Mouse (Mus musculus): ENCODE data around the gene Umps. TPM values are rescaled to one million over a fixed set of nuclear protein-coding genes. Genes with fewer than 3 reads are reported as not detected.

Gene Umps
- polyA plus RNA-seq, 1 experiment: 8.4 TPM

DNA sequence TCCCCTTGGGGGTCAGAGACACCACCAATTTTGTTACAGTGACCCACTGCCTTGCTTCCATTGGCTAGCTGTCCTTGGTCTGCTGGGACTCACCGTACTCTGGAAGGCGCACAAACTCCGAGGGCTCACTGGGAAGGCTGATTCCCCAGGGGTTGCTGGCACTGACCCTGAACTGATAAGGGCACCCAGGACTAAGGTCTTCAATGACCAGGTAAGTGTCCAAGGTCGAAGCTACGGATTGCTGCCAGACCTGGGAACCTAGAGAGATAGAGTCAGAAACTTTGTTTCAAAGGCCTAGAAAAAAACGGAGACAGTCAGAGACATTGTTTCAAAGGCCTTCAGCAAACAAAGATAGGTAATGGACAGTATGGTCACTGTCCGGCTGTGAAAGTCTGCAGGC lies 20.2 kb upstream of the Umps start:
- Histone ChIP-seq H3K4me1 (ENCODE audit: control insufficient read depth, insufficient read depth, insufficient read length, low read length) (peaks cover 3% of the 10 kb centered on the region; the same call in 1 of the 2 replicates), H3K27ac (replicated peaks; ENCODE audit: low read depth, low read length) (no peak overlapping the region), H3K4me3 (ENCODE audit: insufficient read depth, low read depth, low read length) (no peak overlapping the region)

DNA sequence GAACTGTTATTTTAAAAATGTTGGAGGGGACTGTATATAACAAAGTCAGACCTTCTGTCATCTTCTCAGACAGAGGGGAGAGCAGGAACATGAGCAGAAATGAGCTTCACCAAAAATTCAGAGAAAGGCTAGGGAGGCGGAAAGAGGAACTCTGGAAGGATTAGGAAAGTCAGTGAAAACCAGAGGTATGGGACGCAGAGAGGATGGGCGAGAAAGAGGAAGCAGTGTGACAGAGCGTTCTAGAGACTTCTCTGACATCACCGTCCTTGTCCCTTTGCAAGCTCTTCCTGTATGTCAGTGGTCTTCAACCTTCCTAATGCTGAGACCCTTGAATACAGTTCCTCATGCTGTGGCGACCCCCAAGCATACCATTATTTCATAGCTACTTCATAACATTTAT lies 18.5 kb upstream of the Umps start:
- H3K4me1 ChIP-seq (ENCODE audit: control insufficient read depth, insufficient read depth, insufficient read length, low read length): peaks cover 3% of the 10 kb centered on the region; the same call in 1 of the 2 replicates
- H3K27ac ChIP-seq (replicated peaks; ENCODE audit: low read depth, low read length): no peak overlapping the region
- H3K4me3 ChIP-seq (ENCODE audit: insufficient read depth, low read depth, low read length): no peak overlapping the region

DNA sequence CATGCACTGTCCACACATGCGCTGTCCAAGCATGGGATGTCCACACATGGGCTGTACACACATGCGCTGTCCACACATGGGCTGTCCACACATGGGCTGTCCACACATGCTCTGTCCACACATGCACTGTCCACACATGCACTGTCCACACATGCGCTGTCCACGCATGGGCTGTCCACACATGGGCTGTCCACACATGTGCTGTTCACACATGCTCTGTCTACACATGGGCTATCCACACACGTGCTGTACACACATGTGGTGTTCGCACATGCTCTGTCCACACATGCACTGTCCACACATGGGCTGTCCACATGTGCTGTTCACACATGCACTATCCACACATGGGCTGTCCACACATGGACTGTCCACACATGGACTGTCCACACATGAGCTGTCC lies 16.9 kb upstream of the Umps start:
- H3K4me1 ChIP-seq (ENCODE audit: control insufficient read depth, insufficient read depth, insufficient read length, low read length): peaks cover 3% of the 10 kb centered on the region; the same call in 1 of the 2 replicates
- H3K4me3 ChIP-seq (ENCODE audit: insufficient read depth, low read depth, low read length): no peak overlapping the region
- no peak overlapping the region for H3K27ac ChIP-seq (replicated peaks; ENCODE audit: low read depth, low read length)

DNA sequence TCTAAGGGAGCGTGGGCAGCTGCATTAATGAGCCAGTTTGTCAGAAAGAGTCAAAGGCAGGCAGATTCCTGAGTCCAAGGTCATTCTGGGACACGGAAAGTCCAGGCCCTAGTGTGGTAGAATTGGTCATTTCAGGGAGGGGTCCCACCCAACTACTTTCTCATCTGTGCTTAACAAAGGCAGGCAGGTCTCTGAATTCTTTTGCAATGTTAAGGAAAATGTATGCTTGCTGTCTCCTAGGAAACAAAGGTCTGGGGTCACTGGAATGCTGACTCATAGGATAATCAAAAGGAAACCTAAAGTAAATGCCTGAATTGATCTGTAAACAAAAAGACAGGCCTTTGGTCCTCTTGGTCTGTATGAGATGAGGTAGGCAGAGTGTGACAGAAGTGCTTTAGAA lies 13.0 kb upstream of the Umps start:
- Histone ChIP-seq H3K27ac (replicated peaks; ENCODE audit: low read depth, low read length) (no peak overlapping the region), H3K4me1 (ENCODE audit: control insufficient read depth, insufficient read depth, insufficient read length, low read length) (no peaks in the 10 kb centered on the region), H3K4me3 (ENCODE audit: insufficient read depth, low read depth, low read length) (no peak overlapping the region)

- H3K4me3 ChIP-seq (ENCODE audit: insufficient read depth, low read depth, low read length): peak overlapping the region; percentile 97
- peak overlapping the region; percentile 55 for H3K27ac ChIP-seq (replicated peaks; ENCODE audit: low read depth, low read length)
- H3K4me1 ChIP-seq (ENCODE audit: control insufficient read depth, insufficient read depth, insufficient read length, low read length): peaks cover 3% of the 10 kb centered on the region; the same call in 1 of the 2 replicates
These were observed 424 bp upstream of the Umps start for GRCm38 (mm10) chr16:33967283-33967640.

GRCm38 (mm10) chr16:33965878-33966537 lies 830 bp downstream of the Umps start:
- Histone ChIP-seq H3K4me3 (ENCODE audit: insufficient read depth, low read depth, low read length) (peak overlapping the region; percentile 97), H3K4me1 (ENCODE audit: control insufficient read depth, insufficient read depth, insufficient read length, low read length) (peaks cover 3% of the 10 kb centered on the region; the same call in 1 of the 2 replicates), H3K27ac (replicated peaks; ENCODE audit: low read depth, low read length) (no peak overlapping the region)

GRCm38 (mm10) chr16:33963509-33963908 lies 3.3 kb downstream of the Umps start:
- Histone ChIP-seq H3K27ac (replicated peaks; ENCODE audit: low read depth, low read length) (no peak overlapping the region), H3K4me3 (ENCODE audit: insufficient read depth, low read depth, low read length) (no peak overlapping the region), H3K4me1 (ENCODE audit: control insufficient read depth, insufficient read depth, insufficient read length, low read length) (peaks cover 3% of the 10 kb centered on the region; the same call in 1 of the 2 replicates)

DNA sequence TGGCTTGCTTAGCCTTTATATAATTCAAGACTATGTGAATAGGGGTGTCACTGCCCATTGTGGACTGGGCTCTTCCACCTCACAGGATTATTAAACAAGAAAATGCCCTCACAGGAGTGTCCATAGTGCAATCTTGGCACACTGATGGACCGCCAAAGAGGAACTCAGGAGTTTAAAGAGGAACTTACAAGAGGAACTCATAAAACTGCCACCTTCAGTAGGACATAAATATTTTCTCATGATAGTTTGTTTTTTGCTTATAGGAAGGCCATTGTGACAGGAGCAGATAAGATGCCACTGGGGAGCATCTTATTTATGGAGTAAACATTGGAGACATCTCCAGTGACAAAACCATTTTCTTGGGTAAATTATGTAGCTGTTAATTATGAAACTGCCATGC lies 12.0 kb downstream of the Umps start:
- H3K4me1 ChIP-seq (ENCODE audit: control insufficient read depth, insufficient read depth, insufficient read length, low read length): no peaks in the 10 kb centered on the region
- H3K27ac ChIP-seq (replicated peaks; ENCODE audit: low read depth, low read length): no peak overlapping the region
- H3K4me3 ChIP-seq (ENCODE audit: insufficient read depth, low read depth, low read length): no peak overlapping the region

DNA sequence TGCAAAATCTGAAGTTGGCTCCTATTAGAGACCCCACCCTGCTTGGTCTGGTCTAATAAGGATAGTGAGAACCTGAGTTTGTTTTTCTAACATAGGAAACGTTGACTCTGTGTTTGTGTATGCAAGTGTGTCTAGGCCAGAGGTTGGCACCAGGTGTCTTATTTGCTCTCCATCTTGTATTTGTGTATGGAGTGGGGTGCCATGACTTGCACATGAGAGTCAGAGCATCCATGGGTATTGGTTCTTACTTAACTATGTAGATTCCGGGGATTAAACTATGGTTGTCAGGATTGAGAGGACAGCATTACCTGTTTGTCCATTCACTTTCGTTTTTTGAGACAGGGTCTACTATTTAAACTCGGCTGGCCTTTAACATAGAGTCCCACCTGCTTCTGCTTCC lies 13.8 kb downstream of the Umps start:
- Histone ChIP-seq H3K4me1 (ENCODE audit: control insufficient read depth, insufficient read depth, insufficient read length, low read length) (no peaks in the 10 kb centered on the region), H3K27ac (replicated peaks; ENCODE audit: low read depth, low read length) (no peak overlapping the region)

DNA sequence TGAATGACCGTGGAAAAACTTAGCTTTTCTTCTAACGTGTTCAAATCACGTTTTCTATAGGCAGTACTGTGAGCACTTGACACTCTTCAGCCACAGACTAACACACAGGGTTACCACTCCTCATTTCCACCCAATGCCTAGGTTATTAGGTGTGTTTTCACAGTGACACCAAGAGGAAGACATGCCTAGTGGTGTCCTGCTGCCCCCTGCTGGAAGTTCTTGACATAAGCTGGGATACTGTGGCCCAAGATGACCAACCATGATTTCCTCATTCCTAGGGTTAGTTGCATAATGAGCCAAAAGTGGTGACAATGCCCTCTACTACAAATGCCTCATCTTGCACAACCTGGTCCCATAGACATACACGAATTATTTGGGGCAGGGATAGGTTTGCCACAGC lies 16.0 kb downstream of the Umps start:
- Histone ChIP-seq H3K27ac (replicated peaks; ENCODE audit: low read depth, low read length) (no peak overlapping the region), H3K4me3 (ENCODE audit: insufficient read depth, low read depth, low read length) (no peak overlapping the region), H3K4me1 (ENCODE audit: control insufficient read depth, insufficient read depth, insufficient read length, low read length) (peaks cover 3% of the 10 kb centered on the region)

More for the DNA sequence above, 13.8 kb downstream of the Umps start:
- H3K4me3 ChIP-seq (ENCODE audit: insufficient read depth, low read depth, low read length): no peak overlapping the region

- no peak overlapping the region for H3K4me3 ChIP-seq (ENCODE audit: insufficient read depth, low read depth, low read length)
- H3K27ac ChIP-seq (replicated peaks; ENCODE audit: low read depth, low read length): no peak overlapping the region
- peaks cover 7% of the 10 kb centered on the region for H3K4me1 ChIP-seq (ENCODE audit: control insufficient read depth, insufficient read depth, insufficient read length, low read length)
These were observed 16.5 kb downstream of the Umps start for GRCm38 (mm10) chr16:33950386-33950785.

DNA sequence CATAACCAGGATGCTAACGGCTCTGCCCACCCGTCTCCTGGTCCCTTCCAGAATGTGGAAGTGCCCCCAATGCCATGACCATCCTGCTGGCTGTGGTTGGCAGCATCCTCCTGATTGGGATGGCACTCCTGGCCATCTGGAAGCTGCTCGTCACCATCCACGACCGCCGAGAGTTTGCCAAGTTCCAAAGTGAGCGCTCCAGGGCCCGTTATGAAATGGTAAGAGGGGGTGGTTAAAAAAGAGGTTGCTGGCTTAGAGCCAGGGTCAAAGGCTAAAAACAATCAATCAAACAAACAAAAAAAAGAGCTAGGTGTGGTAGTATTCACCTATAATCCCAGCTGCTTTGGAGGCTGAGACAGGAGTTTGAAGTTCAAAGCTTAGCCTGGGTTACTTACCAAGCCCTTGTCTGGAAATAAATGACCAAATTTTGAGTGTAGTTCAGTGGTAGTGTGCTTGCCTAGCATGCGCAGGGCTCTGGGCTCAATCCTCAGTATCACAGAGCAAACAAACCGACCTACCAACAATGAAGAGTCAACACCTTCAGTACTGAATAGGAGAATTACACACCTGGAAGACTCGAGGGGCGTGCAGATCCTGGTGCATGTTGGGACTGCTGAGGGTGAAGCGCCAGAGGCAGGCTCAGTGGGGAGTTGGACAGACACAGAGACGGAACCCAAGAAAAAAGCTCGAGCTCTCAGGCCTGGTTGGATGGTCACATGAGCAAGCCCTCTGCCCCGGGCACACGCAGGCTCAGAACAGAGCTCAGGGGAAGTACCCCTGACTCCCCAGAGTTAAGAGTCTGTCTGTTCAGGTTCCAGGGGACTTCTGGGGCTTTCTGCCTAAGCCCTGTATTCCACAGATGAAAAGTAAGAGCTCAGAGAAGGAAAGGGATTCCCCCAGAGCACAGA lies 18.9 kb downstream of the Umps start:
- H3K4me1 ChIP-seq (ENCODE audit: control insufficient read depth, insufficient read depth, insufficient read length, low read length): peaks cover 21% of the 10 kb centered on the region
- no peak overlapping the region for H3K4me3 ChIP-seq (ENCODE audit: insufficient read depth, low read depth, low read length)
- no peak overlapping the region for H3K27ac ChIP-seq (replicated peaks; ENCODE audit: low read depth, low read length)

DNA sequence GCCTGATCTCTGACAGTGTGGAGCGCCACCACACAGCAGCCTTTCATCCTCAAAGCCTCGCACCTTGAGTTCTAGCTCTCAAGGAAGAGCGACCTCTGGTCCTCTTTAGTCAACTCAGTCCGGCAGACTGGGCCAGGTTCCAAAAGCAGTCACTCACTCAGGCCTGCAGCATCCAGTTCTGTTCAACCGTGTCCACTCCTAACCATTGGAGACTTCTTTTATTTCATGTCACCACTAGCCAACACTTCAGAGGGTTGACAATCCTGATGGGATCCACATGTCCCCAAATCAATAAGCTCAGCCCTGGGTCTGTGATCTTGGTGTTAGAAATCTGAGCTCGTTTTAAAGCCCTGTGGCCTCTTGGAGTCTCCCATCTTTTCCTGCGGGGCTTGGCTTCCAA lies 20.8 kb downstream of the Umps start:
- no peak overlapping the region for H3K27ac ChIP-seq (replicated peaks; ENCODE audit: low read depth, low read length)
- H3K4me1 ChIP-seq (ENCODE audit: control insufficient read depth, insufficient read depth, insufficient read length, low read length): peaks cover 31% of the 10 kb centered on the region
- H3K4me3 ChIP-seq (ENCODE audit: insufficient read depth, low read depth, low read length): no peak overlapping the region

- Histone ChIP-seq H3K4me3 (ENCODE audit: insufficient read depth, low read depth, low read length) (no peak overlapping the region), H3K4me1 (ENCODE audit: control insufficient read depth, insufficient read depth, insufficient read length, low read length) (peaks cover 39% of the 10 kb centered on the region), H3K27ac (replicated peaks; ENCODE audit: low read depth, low read length) (no peak overlapping the region; the same call in 1 of the 2 replicates)
These were observed 22.1 kb downstream of the Umps start for GRCm38 (mm10) chr16:33944772-33945171.

DNA sequence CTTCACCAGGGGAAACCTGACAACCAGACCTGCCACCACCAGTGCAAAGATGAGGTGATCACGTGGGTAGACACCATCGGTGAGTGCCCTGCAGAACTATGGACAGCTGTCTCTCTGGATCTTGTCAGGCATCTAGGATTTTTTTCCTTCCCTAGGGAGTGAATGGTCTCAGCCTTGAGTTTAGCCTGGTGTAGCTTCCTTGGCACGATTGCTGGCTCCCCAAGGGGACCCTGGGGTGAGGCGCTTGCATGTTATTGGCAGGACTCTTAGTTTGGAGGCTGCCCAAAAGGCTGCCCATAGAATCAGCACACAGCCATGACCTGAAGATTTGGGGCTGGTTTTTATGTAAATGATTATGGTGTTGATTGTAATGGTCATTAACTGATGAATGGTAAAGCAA lies 22.7 kb downstream of the Umps start:
- Histone ChIP-seq H3K4me3 (ENCODE audit: insufficient read depth, low read depth, low read length) (no peak overlapping the region), H3K4me1 (ENCODE audit: control insufficient read depth, insufficient read depth, insufficient read length, low read length) (peaks cover 46% of the 10 kb centered on the region), H3K27ac (replicated peaks; ENCODE audit: low read depth, low read length) (no peak overlapping the region)

DNA sequence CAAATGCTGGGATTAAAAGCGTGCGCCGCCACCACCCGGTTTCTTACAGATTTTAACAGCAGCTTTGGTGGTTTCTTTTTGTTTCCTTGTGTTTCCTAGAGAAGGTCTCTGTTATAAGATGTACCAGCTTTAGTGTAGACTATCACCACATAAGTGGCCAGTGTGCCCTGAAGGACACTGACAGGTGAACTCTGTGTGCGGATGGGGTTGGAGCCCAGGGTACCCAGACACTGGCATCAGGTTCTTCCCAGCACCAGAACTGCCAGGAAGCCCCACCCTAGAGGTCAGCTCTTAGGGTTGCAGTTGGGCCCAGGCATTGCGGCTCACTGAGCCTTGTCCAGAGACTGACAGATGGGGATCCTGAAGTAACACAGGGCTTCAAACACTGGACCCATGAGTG lies 23.4 kb downstream of the Umps start:
- Histone ChIP-seq H3K4me1 (ENCODE audit: control insufficient read depth, insufficient read depth, insufficient read length, low read length) (peaks cover 53% of the 10 kb centered on the region), H3K4me3 (ENCODE audit: insufficient read depth, low read depth, low read length) (no peak overlapping the region), H3K27ac (replicated peaks; ENCODE audit: low read depth, low read length) (no peak overlapping the region)
